Mouse (Mus musculus) thymus, adult 18-20 months (tissue): ENCODE results near the gene Sema4b.

Experiments used
- DNase-seq, 2 experiments: peaks; one replicate each; pipeline ENCODE4 v3.0.0; 2022; ENCODE audit warnings: mixed read lengths in 2 of 2

The Sema4b gene

GRCm38 (mm10) chr7:80186531-80187296 lies at the start of gene Sema4b:
Sema4b (plus strand) TSS chr7:80186841.
- peak; percentile 61 to 74 for DNase-seq

DNA sequence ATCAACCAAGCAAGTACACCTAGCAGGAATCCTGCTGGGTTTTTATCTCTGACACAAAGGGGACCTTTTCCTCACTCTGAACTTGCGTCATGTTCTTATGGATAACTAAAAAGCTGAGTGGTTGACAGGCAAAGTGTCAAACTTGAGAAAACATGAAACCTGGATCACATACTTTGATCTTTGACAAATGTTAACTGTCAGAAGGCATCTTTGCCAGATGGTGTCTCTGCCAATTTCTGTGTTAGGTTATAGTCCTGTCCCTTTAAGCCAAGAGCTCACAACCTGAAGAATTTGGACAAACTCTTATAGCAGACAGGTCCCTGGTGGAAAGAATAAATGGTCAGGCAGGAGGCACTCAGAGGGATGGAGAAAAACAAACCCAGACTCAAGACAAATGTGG lies 48.3 kb upstream of the Sema4b start:
- no peak for DNase-seq

DNA sequence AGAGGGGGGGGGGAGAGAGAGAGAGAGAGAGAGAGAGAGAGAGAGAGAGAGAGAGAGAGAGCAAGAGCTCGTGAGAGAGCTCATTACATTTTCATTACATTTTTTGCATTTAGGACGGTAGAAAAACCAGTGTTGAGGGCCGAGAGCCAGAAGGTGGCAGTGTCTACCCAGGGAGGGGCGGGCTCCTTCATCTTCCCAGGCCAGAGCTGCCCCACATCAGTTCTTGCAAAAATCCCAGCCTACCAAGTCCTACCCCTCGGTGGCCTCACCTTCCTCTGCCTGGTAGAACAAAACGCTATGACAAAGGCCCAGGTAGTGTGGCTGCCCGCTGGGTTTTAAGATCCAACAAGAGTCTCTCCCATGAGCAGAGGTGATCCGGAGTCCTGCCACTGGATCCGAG lies 45.8 kb upstream of the Sema4b start:
- peak; percentile 33 to 49 for DNase-seq

- DNase-seq = peak; percentile 22 to 58
These were observed 43.0 kb upstream of the Sema4b start for GRCm38 (mm10) chr7:80143331-80144273.

DNA sequence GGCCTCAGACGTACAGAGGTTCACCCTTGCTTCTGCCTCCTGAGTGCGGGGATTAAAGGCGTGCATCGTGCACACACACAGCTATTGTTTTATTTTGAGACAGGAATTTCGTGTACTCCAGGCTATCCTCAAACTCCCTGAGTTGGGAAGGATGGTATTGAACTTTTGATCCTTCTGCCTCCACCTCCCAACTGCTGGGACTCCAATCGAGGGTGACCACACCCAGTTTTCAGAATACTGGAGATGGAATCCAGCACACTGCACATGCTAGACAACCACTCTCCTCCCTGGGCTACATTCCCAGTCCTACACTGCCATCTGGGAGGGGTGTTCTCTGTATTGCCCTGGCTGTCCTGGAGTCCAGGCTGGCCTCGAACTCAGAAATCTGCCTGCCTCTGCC lies 41.9 kb upstream of the Sema4b start:
- DNase-seq = no peak

DNA sequence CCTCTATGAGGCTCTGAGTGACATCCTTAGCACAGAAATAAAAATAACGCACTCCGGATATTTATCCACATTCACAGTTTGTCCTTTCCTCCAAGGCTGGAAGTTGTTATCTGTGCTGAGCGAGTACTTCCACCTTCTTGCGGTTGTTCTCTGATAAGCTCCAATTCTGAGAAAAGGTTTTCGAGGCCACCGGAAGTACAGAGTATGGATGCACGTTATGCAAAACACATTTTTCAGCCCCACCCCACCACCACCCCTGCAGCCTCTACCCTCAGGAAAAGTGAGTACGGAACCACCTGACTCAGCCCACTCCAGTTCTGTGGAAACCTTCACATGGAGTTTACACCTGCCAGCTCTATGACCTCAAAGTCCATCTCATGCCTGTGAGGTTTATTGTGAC lies 40.6 kb upstream of the Sema4b start:
- DNase-seq = no peak

GRCm38 (mm10) chr7:80149356-80149755 lies 37.3 kb upstream of the Sema4b start:
- no peak for DNase-seq

DNA sequence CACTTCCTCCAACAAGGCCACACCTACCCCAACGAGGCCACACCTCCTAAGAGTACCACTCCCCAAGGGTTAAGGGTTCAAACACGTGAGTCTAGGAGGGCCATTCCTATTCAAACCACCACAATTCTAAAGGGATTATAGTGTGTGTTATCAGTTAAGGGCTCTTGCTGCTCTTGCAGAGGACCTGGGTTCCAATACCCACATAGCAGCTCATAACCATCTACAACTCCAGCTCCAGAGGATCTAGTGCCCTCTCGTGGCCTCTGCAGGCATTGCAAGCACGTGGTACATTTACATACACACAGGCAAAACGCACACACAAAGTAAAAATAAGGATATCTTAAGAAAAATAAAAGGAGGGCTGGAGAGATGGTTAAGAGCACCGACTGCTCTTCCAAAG lies 34.5 kb upstream of the Sema4b start:
- DNase-seq = no peak

- no peak for DNase-seq
These were observed 33.9 kb upstream of the Sema4b start for GRCm38 (mm10) chr7:80152756-80153155.

GRCm38 (mm10) chr7:80154689-80155088 lies 32.0 kb upstream of the Sema4b start:
- DNase-seq = no peak

DNA sequence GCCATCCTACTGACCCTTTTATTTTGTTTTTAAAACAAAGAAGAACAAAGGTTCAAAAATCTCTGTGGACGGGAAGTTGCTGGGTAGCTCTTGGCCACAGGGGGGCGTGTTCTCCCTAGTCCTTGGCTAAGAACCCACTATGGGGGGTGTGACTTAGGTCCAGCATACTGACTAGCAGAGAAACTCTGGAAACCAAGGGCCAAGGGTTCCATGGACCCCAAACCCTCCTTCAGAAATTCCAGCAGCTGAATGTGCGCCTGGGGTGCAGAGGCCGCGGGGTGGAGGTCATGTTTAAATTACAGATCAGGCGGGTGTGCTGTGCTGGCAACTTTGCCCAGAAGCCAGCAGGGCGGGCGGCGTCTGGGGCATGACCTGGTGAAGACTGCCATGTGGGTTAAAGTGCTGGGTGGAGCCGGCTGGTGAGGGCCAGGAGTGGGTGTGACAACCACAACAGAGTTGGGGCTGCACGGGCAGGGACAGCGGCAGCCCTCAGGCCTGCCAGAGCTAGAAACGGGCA lies 29.9 kb upstream of the Sema4b start:
- DNase-seq = peak in 1 of 2 experiments; percentile 25

DNA sequence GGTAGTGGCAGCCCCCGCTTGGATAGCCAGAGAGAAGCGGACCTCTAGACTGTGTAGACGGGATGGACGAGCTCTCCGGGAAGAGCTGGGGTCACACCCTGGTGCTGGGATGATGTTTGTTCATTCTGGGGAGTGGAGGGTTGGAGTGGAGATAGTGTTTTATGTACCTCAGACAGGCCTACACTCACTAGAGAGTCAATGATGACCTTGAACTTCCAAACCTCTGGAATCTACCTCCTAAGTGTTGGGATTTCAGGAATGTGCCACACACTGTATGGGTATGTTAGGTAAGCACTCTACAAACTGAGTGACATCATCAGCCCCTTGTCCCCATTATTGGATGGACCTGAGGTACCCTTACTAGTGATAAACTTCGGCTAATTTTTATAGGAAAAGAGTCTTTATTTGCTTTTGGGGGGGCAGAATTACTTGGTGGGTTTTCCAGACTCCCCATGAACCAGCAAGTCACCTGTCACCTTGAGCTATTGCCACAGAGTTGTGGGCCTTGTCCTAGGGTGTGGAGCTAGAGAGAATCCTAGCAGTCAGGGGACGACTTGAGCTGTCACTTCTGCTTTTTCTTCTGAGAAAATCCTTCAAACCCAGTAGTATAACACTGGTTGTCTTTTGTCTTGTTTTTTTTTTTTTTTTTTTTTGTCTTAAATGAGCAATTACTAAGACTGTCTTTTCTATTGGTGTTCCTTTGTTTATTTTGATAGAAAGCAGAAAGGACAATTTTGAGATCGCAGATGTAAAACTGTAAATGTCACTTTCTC lies 28.0 kb upstream of the Sema4b start:
- DNase-seq = no peak

DNA sequence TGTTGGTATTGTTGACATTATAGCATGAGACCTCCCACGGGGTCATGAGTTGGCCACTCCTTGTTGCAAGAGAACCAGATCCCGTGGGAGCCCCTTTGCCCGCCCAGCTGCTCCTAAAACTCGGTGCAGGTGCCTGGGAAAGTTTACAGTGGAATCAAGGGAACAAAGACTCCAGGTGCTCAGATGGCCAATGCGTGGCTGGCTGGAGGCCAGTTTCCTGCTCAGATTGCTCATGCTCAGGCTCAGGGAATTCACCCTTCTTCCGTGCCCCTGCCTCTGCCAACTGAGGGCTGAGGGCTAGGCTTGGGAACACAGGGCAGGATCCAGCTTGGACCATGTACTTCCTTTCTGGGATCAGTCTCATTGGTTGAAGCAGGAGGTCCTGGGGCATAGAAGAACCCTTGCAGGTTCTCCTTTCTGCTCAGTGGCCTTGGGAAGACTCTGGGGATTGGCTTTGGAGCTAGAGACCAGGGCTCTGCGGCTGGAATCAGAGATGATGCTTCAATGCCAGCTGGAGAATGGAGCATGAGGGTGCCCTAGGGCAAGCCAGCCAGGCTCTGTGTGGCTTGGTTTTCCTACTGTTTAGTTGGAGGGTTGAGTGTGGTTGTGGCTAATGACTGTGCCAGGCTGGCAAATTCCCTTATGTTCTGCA lies 26.2 kb upstream of the Sema4b start:
- no peak for DNase-seq

DNA sequence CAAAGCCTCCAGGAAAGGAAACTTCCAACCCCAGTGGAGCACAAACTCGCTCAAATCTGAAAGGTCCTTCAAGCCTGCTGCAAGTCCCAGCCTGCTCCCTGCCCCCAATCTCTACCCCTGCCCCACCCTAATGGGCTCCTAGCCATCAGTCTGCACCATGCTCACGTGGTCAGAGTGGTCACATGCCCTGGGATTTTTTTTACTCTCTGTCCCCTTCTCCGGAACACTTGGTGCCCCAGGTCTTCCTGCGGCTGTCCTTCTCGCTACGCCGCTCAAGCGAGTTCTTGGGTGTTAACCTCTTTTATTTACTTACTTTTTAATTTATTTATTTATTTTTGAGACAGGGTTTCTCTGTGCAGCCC lies 25.7 kb upstream of the Sema4b start:
- DNase-seq = peak in 1 of 2 experiments; percentile 19

GRCm38 (mm10) chr7:80165432-80165831 lies 21.2 kb upstream of the Sema4b start:
- DNase-seq = no peak

DNA sequence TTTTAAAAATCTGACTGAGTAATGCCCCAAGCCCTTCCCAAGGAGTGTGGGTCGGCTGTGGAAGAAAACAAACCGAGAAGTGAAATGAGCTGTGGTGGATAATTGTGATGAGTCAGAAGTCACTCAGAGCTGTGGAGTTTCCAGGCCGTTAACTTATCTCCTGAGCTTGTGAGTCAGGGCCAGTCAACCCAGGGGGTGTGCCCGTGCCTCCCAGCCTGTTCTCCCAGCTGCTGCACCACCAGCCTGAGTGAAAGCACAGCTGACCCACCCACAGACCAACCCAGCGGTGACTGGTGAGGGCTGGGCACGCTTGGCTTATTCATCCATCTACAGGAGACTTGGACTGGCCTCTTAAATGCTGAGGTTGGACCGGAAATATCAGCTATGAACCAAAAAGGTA lies 19.9 kb upstream of the Sema4b start:
- DNase-seq = no peak

DNA sequence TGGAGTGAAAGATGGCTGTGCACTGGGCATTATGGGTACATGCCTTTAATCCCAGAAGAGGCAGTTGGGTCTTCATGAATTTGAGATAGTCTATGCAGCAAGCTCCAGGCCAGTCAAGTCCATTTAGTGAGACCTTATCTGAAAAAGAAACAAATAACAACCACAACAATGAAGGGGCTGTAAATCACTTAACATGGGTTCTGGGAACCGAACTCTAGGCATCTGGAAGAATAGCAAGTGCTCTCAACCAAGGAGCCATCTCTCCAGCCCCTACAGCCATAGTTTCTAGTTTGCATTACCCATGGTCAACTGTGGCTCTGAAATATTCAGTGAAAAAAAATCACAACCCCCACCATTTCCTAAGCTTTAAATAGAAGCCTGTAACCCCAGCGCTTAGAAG lies 16.8 kb upstream of the Sema4b start:
- DNase-seq = no peak

- DNase-seq = no peak
These were observed 15.3 kb upstream of the Sema4b start for GRCm38 (mm10) chr7:80171345-80171744.

DNA sequence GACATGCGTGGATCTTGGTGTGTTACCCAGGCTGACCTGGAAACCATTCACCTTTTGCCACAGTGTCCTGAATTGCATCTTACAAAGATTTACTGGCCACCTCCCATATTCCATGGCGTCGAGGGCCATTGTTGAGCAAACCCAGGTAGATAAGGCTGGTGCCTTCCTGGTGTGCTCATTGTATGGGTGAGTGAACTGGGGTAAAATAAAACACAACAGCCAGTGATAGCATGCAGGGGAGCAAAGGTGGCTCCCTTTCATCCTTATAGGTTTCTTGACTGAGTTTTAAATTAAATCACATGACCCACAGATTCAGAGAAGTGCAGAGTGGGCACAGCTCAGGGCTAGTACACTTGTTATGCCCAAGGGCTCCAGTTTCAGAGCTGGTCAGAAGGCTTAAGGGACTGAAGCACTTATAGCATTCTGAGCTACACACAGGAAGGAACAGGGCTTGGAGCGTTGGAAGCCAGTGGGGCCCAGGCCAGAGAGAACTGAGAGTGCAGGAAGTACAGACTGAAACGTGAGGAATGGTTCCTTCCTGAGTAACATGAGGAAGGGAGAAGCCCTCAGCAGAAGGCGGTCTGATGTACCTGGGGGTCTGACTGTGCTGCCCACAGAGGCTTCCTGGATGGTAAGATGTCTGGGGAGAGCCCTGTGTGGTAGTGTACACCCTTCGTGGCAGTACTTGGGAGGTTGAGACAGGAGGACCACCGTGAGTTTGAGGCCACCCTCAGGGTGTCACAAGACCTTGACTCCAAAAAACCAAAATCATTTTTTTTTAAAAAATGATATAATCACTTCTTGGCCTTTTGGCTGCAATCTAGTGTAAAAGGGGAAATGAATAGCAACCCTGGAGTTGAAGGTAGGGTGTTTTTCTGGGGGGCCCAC lies 14.3 kb upstream of the Sema4b start:
- no peak for DNase-seq

DNA sequence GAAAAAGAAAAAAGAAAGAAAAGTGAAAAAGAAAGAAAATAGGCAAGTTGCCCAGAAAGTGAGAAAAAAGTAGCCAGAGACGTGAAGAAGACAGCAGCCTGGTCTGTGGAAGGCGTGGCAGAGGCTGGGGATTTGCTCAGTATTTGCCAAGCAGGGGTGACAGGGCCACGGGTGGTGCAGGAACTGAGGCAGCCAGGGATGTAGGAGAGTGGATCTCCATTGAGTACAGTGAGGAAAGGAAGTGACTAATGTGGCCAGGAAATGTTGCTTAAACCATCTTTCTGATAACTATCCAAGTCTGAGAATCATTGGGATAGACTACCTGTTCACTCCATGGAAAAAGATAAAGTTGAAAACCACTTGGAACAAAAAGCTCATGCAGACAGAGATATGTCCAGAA lies 10.5 kb upstream of the Sema4b start:
- DNase-seq = no peak

GRCm38 (mm10) chr7:80177438-80177837 lies 9.2 kb upstream of the Sema4b start:
- no peak for DNase-seq
